Mouse (Mus musculus) cerebellum, adult 8-10 months (tissue): ENCODE results near the gene Klhl29.

Experiments used
- DNase-seq: peaks from one replicate; pipeline ENCODE4 v3.0.0; 2022

Gene Klhl29

DNA sequence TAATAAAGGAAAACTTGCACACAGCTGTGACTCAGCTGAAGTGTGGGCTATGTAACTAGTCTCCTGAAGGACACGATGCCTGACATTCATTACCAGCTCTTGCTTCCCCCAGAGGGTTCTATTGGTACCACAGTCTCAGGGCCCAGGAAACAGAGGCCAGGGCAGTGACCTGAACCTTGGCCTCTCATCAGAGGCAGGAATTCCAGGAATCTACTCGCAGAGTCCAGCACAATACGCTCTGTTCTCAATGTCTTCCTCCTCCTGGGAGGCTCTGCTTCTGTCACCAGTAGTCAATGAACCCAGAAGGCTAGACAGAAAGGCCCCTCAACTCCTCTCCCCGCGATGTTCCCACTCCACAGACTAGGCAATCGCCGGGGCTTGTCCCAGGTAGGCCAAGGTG lies 125.4 kb downstream of the Klhl29 start:
- DNase-seq, result no peak

GRCm38 (mm10) chr12:5249068-5249467 lies 126.4 kb downstream of the Klhl29 start:
- DNase-seq, result no peak

DNA sequence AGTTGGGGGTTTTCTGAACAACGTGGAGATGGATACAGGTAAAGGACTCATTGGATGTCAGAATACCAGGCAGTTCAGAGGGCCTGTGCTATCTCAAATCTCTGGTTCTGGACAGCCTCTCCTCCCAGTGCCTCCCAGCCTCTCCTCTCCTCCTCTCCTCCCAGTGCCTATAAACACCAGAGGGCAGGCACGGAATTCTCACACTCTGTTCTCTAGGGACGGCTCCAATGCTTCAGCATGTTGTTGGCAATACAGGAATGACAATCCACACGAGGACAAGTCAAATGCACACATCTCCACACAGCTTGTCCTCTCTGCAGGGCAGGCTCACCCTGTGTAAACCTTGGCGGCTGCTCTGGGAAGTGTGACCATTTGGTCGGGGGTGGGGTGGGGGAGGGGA lies 128.0 kb downstream of the Klhl29 start:
- no peak for DNase-seq

DNA sequence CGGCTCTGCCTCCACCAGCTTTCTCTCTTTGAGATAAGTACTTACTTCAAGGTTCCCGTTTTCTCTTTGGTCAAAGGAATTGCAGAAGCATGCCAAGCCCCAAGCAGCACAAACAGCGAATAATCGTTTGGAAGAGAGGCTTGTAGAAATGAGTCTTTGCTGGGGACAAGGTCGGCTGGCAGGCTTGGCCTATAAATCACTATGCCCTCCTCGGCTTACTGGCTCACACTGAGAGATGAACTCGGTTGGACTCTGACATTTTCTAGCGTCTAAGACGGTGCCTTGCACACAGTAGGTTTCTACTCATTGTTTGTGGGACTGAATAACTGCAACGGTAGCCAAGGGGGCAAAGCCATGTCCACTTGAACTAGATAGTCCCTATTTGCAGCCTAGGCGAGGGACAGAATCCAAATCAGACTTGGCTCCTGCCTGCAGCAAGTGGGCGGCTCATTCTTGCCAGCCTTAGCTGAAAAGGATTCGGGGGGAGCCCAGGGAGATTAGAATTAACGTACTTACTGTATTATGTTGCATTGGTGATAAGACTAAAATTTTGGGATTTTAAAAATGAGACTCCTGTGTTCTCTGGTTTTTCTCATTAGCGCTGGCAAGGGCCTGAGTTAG lies 128.7 kb downstream of the Klhl29 start:
- DNase-seq, result peak; percentile 15

- DNase-seq, result no peak
Measured at GRCm38 (mm10) chr12:5246193-5246621, 129.3 kb downstream of the Klhl29 start.

DNA sequence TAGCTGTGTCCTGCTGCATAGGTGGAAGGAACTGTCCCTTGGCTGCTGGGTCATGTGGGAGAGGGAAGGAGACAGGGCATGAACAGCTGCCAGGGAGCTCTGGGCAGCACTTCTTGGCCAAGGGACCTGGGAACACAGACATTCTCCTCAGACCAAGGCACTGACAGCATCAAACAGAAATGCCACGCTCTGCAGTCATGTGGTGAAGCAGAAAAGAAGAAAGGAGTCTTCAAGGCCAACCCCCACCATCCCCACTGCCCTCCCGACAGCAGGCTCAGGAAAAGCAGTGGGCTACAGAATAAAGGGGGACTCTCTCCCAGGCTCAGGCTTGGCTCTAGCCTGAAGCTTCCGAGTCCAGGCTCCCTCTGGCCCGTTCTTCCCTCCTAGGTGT lies 130.3 kb downstream of the Klhl29 start:
- DNase-seq, result no peak

DNA sequence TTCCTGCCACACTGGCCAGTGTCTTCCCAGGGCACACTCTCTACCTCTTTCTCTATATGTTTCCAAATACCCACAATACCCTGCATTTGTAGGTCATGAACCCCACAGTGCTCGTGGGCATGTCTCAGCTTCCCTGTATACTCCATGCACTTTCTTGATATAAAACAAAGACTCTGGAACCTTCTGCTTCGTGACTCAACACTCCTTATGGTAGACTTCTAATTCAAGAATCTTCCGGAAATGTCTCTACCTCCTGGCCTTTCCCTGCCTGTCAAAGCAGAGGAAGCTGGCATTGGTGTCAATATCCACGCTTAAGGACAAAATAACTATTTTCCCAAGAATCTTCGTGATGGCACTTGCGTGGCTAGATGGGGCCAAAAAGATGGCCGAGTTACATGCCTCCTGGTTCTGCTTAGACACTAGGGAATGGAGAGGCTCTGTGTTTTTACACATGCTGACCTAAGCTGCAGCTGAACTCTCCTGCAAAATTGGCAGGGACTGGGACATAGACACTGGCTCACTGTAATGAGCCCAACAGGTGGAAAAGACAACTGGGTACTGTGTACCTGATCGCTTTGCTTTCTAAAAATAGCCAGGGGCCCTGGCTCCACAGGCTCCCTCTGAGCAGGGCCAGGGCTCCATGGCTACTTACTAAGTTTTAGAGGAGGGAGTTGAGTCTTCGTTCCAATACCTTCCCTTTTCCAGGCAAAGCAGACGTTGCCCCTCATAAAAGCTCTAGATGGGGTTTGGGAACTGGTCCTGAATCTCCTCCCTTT lies 130.9 kb downstream of the Klhl29 start:
- no peak for DNase-seq

- peak; percentile 38 for DNase-seq
Measured at GRCm38 (mm10) chr12:5243867-5244266, 131.6 kb downstream of the Klhl29 start.

DNA sequence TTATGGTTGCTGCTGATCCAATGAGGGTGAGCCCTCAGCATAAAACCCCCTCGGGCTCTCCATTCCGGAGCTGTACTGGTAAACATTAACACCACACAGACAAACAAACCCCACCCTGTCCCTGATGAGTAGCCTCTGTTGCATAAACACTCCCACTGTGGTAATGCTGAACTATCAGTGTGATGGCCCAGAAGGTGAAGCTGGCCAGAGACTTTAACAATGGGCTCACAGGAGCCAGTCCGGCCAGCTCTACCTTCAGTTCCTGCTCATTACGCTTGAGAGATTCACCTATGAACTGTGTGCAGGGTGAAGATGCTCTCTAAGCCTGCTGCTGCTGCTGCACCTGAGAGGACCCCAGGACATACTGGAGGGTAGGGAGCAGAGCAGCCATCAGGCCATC lies 132.0 kb downstream of the Klhl29 start:
- no peak for DNase-seq

- no peak for DNase-seq
Measured at GRCm38 (mm10) chr12:5242551-5243330, 132.7 kb downstream of the Klhl29 start.

- DNase-seq, result no peak
Measured at GRCm38 (mm10) chr12:5239451-5240245, 135.8 kb downstream of the Klhl29 start.

GRCm38 (mm10) chr12:5237078-5237477 lies 138.4 kb downstream of the Klhl29 start:
- DNase-seq, result no peak

- no peak for DNase-seq
Measured at GRCm38 (mm10) chr12:5235596-5235995, 139.9 kb downstream of the Klhl29 start.

DNA sequence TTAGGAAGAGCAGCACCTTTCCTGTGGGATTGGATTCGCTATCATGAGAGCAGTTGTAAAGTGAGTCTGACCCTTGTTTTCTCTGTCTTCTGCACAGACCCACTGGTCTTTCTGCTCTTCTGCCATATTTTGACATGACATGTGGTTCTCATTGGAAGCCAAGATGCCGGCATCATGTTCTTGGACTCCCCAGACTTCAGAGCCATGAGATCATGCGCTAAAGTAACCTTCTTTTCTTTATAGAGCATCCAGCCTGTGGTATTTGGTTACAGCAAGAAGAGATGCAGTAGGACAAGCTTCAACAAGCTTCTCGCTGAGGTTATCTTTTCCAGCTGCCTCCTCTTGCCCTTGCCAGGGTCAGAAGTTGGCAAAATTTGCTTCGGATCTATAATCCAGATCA lies 145.0 kb downstream of the Klhl29 start:
- DNase-seq, result no peak

- DNase-seq, result no peak
Measured at GRCm38 (mm10) chr12:5226676-5227654, 148.5 kb downstream of the Klhl29 start.

DNA sequence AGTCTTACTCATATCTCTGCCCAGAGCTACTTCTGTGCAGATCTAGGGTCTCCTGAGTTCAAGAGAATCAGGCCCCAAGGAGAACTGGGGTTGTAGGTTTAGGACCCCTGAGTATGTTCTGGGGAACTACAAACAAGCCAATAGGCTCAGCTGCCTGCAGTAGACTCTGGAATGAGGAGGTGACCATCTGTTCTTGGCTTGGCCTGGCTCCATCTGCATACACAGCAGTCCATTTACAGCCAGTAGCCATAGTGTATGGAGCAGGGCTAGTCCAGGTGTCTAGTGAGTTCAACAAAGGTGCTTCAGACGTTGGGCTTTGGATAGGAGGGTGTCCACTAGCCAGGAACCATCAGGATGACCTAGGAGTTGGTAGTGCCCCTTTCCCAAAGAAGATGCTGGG lies 151.9 kb downstream of the Klhl29 start:
- no peak for DNase-seq

- no peak for DNase-seq
Measured at GRCm38 (mm10) chr12:5222439-5223202, 152.9 kb downstream of the Klhl29 start.

GRCm38 (mm10) chr12:5219913-5220575 lies 155.4 kb downstream of the Klhl29 start:
- no peak for DNase-seq

- no peak for DNase-seq
Measured at GRCm38 (mm10) chr12:5215836-5216747, 159.4 kb downstream of the Klhl29 start.
